Mouse (Mus musculus) thymus, adult 2 months (tissue): ENCODE measurements around the gene Secisbp2.

ENCODE experiments used
- CTCF ChIP-seq: fragments of 200-500 bp; IDR thresholded peaks from 2 replicates; pipeline ENCODE4 v1.5.1; 2012; ENCODE audit warnings: mild to moderate bottlenecking, control low read depth, low read length, moderate library complexity, borderline replicate concordance; ENCODE audit not compliant: control insufficient read depth, poor library complexity, insufficient read depth; ENCODE audit errors: extremely low read depth
- POLR2A ChIP-seq: fragments of 200-500 bp; IDR thresholded peaks from 2 replicates; pipeline ENCODE4 v1.6.1; 2012; ENCODE audit warnings: mild to moderate bottlenecking, low read length, control low read depth, moderate library complexity; ENCODE audit not compliant: control insufficient read depth, poor library complexity, insufficient read depth; ENCODE audit errors: extremely low read depth

DNA sequence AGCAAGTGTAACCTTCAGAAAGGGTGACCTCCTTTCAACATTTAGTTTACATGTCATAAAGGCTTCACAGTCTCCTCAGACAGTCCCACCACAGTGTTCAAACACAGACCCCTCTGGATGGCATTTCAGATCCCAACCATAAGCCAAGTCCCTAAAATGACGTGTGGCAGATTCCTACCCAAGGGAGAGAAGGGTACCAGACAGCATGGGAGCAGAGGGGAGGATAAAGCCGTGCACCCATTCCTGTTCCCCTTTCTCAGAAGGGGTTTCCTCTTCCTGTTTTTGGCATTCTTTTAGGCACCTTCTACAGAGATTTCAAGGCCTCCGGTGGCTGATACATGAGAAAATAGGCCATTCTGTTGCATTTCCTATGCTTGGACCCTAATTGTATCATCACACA, 6.6 kb downstream of the Secisbp2 start:
- TF ChIP-seq POLR2A (no peak), CTCF (no peak)
